Mouse (Mus musculus): ENCODE data around the gene Mvk. TPM values are rescaled to one million over a fixed set of nuclear protein-coding genes. Genes with fewer than 3 reads are reported as not detected.

Gene Mvk
- 32.5 and 35.8 TPM in 2 replicates for total RNA-seq (2012; rRNA removed)

- Histone ChIP-seq H3K9me3 (ENCODE audit: control insufficient read depth, insufficient read depth, low read depth, low read length) (no peaks in the 10 kb centered on the region), H3K36me3 (ENCODE audit: control insufficient read depth, insufficient read depth, low read length, poor library complexity, severe bottlenecking) (peaks cover 2% of the 10 kb centered on the region; the same call in 1 of the 2 replicates), H3K4me1 (ENCODE audit: control insufficient read depth in 2 of 2, insufficient read depth in 2 of 2, low read length in 2 of 2, poor library complexity in 1 of 2) (peaks cover 0 to 7% of the 10 kb centered on the region in 2 experiments; a peak in 1 of 4 replicates), H3K9ac (ENCODE audit: insufficient read depth, low read depth, low read length, poor library complexity, severe bottlenecking) (peak within 1 kb of the TSS; percentile 80), H3K27ac (ENCODE audit: insufficient read depth, low read depth, low read length, poor library complexity, severe bottlenecking) (no peak within 1 kb of the TSS), H3K4me3 (ENCODE audit: insufficient read depth in 1 of 2, low read depth in 1 of 2, low read length in 2 of 2, poor library complexity in 1 of 2, severe bottlenecking in 1 of 2) (peak within 1 kb of the TSS; percentile 85 to 87)
- TF ChIP-seq MAFK (IDR thresholded peaks at IDR 0.05; ENCODE audit: insufficient read depth, low read depth, low read length) = no peak
- TF ChIP-seq HCFC1 (IDR thresholded peaks at IDR 0.05; ENCODE audit: borderline replicate concordance, insufficient read depth, low read length) = peak; percentile 69; the same call in 1 of the 2 replicates
- peak; percentile 87 for TF ChIP-seq CHD2 (IDR thresholded peaks at IDR 0.05; ENCODE audit: low read depth, low read length)
- peak; percentile 96 for DNase-seq (ENCODE audit: low read depth, low spot score)
- in situ Hi-C loops (cut with MboI; ENCODE audit: low sequenced_read_pairs in 2 of 2, unreplicated experiment in 2 of 2) = no loop called here
Measured at GRCm38 (mm10) chr5:114443566-114444367, at the start of gene Mvk, which contains the start of gene Mmab. Gene Mvk (plus strand): TSS chr5:114444269. Gene Mmab (minus strand): TSS chr5:114444060.

GRCm38 (mm10) chr5:114406592-114406991 is 37.5 kb upstream of the Mvk start:
- no peak overlapping the region; the same call in 1 of the 2 replicates for H3K27ac ChIP-seq (ENCODE audit: insufficient read depth, low read depth, low read length, poor library complexity, severe bottlenecking)
- in situ Hi-C loops (cut with MboI; ENCODE audit: low sequenced_read_pairs in 2 of 2, unreplicated experiment in 2 of 2) = no loop called here
- no peak overlapping the region for H3K9ac ChIP-seq (ENCODE audit: insufficient read depth, low read depth, low read length, poor library complexity, severe bottlenecking)
- H3K9me3 ChIP-seq (ENCODE audit: control insufficient read depth, insufficient read depth, low read depth, low read length) = no peaks in the 10 kb centered on the region
- no peak overlapping the region for H3K4me3 ChIP-seq (ENCODE audit: insufficient read depth in 1 of 2, low read depth in 1 of 2, low read length in 2 of 2, poor library complexity in 1 of 2, severe bottlenecking in 1 of 2)
- H3K4me1 ChIP-seq (ENCODE audit: control insufficient read depth in 2 of 2, insufficient read depth in 2 of 2, low read length in 2 of 2, poor library complexity in 1 of 2) = peaks cover 0 to 6% of the 10 kb centered on the region in 2 experiments; a peak in 1 of 4 replicates
- TF ChIP-seq HCFC1 (IDR thresholded peaks at IDR 0.05; ENCODE audit: borderline replicate concordance, insufficient read depth, low read length) (no peak), MAFK (IDR thresholded peaks at IDR 0.05; ENCODE audit: insufficient read depth, low read depth, low read length) (no peak), ZC3H11A (IDR thresholded peaks at IDR 0.05; ENCODE audit: borderline replicate concordance, low read depth, low read length) (no peak), ZNF384 (IDR thresholded peaks at IDR 0.05; ENCODE audit: low read depth, low read length) (no peak), CHD2 (IDR thresholded peaks at IDR 0.05; ENCODE audit: low read depth, low read length) (no peak)
- peaks cover 74% of the 10 kb centered on the region for H3K36me3 ChIP-seq (ENCODE audit: control insufficient read depth, insufficient read depth, low read length, poor library complexity, severe bottlenecking)
- no peak for DNase-seq (ENCODE audit: low read depth, low spot score)

GRCm38 (mm10) chr5:114407269-114407668 is 36.8 kb upstream of the Mvk start:
- H3K4me3 ChIP-seq (ENCODE audit: insufficient read depth in 1 of 2, low read depth in 1 of 2, low read length in 2 of 2, poor library complexity in 1 of 2, severe bottlenecking in 1 of 2) = no peak overlapping the region
- H3K27ac ChIP-seq (ENCODE audit: insufficient read depth, low read depth, low read length, poor library complexity, severe bottlenecking) = no peak overlapping the region
- TF ChIP-seq MAFK (IDR thresholded peaks at IDR 0.05; ENCODE audit: insufficient read depth, low read depth, low read length) (no peak), ZNF384 (IDR thresholded peaks at IDR 0.05; ENCODE audit: low read depth, low read length) (no peak), ZC3H11A (IDR thresholded peaks at IDR 0.05; ENCODE audit: borderline replicate concordance, low read depth, low read length) (no peak), HCFC1 (IDR thresholded peaks at IDR 0.05; ENCODE audit: borderline replicate concordance, insufficient read depth, low read length) (no peak), CHD2 (IDR thresholded peaks at IDR 0.05; ENCODE audit: low read depth, low read length) (no peak)
- no peak for DNase-seq (ENCODE audit: low read depth, low spot score)
- in situ Hi-C loops (cut with MboI; ENCODE audit: low sequenced_read_pairs in 2 of 2, unreplicated experiment in 2 of 2) = no loop called here
- peaks cover 77% of the 10 kb centered on the region for H3K36me3 ChIP-seq (ENCODE audit: control insufficient read depth, insufficient read depth, low read length, poor library complexity, severe bottlenecking)
- no peak overlapping the region for H3K9ac ChIP-seq (ENCODE audit: insufficient read depth, low read depth, low read length, poor library complexity, severe bottlenecking)
- H3K9me3 ChIP-seq (ENCODE audit: control insufficient read depth, insufficient read depth, low read depth, low read length) = no peaks in the 10 kb centered on the region
- H3K4me1 ChIP-seq (ENCODE audit: control insufficient read depth in 2 of 2, insufficient read depth in 2 of 2, low read length in 2 of 2, poor library complexity in 1 of 2) = peaks cover 0 to 4% of the 10 kb centered on the region in 2 experiments; a peak in 1 of 4 replicates

- H3K4me1 ChIP-seq (ENCODE audit: control insufficient read depth in 2 of 2, insufficient read depth in 2 of 2, low read length in 2 of 2, poor library complexity in 1 of 2) = peaks cover 0 to 4% of the 10 kb centered on the region in 2 experiments; a peak in 1 of 4 replicates
- in situ Hi-C loops (cut with MboI; ENCODE audit: low sequenced_read_pairs in 2 of 2, unreplicated experiment in 2 of 2) = no loop called here
- H3K4me3 ChIP-seq (ENCODE audit: insufficient read depth in 1 of 2, low read depth in 1 of 2, low read length in 2 of 2, poor library complexity in 1 of 2, severe bottlenecking in 1 of 2) = no peak overlapping the region
- no peak for DNase-seq (ENCODE audit: low read depth, low spot score)
- peaks cover 77% of the 10 kb centered on the region for H3K36me3 ChIP-seq (ENCODE audit: control insufficient read depth, insufficient read depth, low read length, poor library complexity, severe bottlenecking)
- no peaks in the 10 kb centered on the region for H3K9me3 ChIP-seq (ENCODE audit: control insufficient read depth, insufficient read depth, low read depth, low read length)
- no peak overlapping the region for H3K27ac ChIP-seq (ENCODE audit: insufficient read depth, low read depth, low read length, poor library complexity, severe bottlenecking)
- TF ChIP-seq HCFC1 (IDR thresholded peaks at IDR 0.05; ENCODE audit: borderline replicate concordance, insufficient read depth, low read length) = no peak
- TF ChIP-seq MAFK (IDR thresholded peaks at IDR 0.05; ENCODE audit: insufficient read depth, low read depth, low read length) = no peak
- TF ChIP-seq ZNF384 (IDR thresholded peaks at IDR 0.05; ENCODE audit: low read depth, low read length) = no peak
- TF ChIP-seq ZC3H11A (IDR thresholded peaks at IDR 0.05; ENCODE audit: borderline replicate concordance, low read depth, low read length) = no peak
- no peak for TF ChIP-seq CHD2 (IDR thresholded peaks at IDR 0.05; ENCODE audit: low read depth, low read length)
- no peak overlapping the region for H3K9ac ChIP-seq (ENCODE audit: insufficient read depth, low read depth, low read length, poor library complexity, severe bottlenecking)
Measured at GRCm38 (mm10) chr5:114407810-114408209, 36.3 kb upstream of the Mvk start.

Measured in ES-E14 (cell line).